Mouse (Mus musculus) spleen, adult 2 months (tissue): ENCODE results near the gene Pdgfc.

Experiments used
- CTCF ChIP-seq: fragments of 200-500 bp; IDR thresholded peaks from 2 replicates; pipeline ENCODE4 v1.5.1; 2011; ENCODE audit warnings: mild to moderate bottlenecking, inconsistent platforms; ENCODE audit not compliant: insufficient read depth, insufficient read length, insufficient replicate concordance; ENCODE audit errors: extremely low read depth
- POLR2A ChIP-seq: fragments of 200-500 bp; IDR thresholded peaks from 2 replicates; pipeline ENCODE4 v1.6.1; 2011; ENCODE audit warnings: low read depth, low read length, inconsistent platforms

- no peak for TF ChIP-seq POLR2A
- no peak for TF ChIP-seq CTCF
Observed at GRCm38 (mm10) chr3:81037312-81037859, 1.2 kb downstream of the Pdgfc start.
